Mouse (Mus musculus): ENCODE data around the gene Hsp90b1. TPM values are rescaled to one million over a fixed set of nuclear protein-coding genes. Genes with fewer than 3 reads are reported as not detected.
A peak's percentile ranks its signal among the peaks of the same experiment; 100 is the strongest.

The Hsp90b1 gene
- total RNA-seq (2015; ENCODE audit: low replicate concordance) (136 and 158 TPM in 2 replicates), total RNA-seq (2017; ENCODE audit: low replicate concordance) (198 and 211 TPM in 2 replicates)

DNA sequence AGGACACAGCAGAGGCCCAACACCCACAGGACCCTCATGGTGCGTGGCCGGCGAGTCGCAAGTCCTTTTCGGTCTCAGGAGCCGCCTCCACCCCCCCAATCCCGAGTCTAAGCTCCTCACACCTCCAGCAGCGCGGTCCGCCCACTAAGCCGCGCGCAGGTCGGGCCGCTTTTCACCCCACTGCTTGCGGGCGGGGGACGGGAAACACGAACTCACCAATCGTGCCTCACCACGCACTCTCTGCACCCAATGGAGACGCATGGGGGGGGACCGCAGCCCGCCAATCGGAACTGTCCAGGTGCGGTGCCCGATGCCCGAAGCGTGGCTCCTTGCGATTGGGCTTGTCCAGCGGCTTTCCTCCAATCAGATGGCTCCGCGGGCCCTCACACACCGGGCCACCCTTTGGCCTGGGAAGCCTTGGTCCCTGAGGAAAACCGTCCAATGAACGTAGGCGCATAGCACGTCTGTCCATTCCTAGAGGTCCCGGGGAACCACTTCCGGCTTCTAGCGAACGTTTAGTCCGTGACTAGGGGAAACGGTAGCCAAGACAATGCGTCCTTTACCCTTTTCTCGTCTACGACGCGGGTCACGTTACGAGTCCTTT, at the start of gene Hsp90b1, which contains the start of gene Ttc41:
Gene Hsp90b1, minus strand, starts transcription at position 192 of the 604 bp plus-strand sequence.
Gene Ttc41, plus strand, starts transcription at position 494 of the 604 bp plus-strand sequence.
- ATAC-seq (replicated peaks; ENCODE audit: low FRiP score, poor library complexity, severe bottlenecking) = peak; percentile 93

GRCm38 (mm10) chr10:86744306-86744705, 39.0 kb upstream of the Hsp90b1 start:
- ATAC-seq (replicated peaks; ENCODE audit: low FRiP score, poor library complexity, severe bottlenecking) = no peak

DNA sequence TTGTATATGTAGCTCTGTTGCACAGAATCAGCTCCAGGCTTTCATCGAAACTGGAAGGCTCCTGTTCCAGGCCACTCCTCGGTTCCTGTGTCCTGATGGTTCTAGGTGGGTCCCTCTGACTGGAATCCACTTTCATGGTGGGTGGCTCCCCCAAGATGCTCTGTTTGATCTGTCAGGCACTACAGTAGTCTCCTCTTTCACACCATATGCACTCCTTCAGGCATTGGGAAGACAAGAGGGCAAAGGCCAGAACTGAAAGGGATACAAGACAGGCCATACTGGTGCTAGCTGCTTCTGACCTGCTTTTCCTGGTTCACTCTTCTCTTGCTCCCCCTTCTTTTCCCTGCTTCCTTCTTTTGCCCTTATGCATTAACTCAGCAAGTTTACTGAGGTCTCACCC, 37.6 kb upstream of the Hsp90b1 start:
- no peak for ATAC-seq (replicated peaks; ENCODE audit: low FRiP score, poor library complexity, severe bottlenecking)

DNA sequence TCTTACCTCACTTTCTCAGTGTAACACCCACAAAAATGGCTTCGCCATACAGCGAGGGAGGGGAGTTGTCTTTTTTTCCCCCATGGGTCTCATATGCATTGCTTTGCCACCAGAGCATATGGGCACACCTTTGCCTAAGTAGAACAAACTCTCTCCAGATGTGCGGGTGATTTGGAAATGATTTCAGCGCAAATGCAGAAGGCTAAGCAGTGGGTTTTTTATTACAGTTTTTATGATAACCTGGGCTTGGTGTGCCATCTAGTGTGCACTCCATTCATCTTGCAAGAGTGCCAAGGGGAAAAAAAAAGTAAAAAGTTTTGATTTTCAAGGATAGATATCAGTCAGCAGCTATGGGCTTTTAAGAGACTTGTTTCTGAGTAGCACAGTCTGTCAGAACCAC, 29.7 kb upstream of the Hsp90b1 start:
- ATAC-seq (replicated peaks; ENCODE audit: low FRiP score, poor library complexity, severe bottlenecking) = no peak

DNA sequence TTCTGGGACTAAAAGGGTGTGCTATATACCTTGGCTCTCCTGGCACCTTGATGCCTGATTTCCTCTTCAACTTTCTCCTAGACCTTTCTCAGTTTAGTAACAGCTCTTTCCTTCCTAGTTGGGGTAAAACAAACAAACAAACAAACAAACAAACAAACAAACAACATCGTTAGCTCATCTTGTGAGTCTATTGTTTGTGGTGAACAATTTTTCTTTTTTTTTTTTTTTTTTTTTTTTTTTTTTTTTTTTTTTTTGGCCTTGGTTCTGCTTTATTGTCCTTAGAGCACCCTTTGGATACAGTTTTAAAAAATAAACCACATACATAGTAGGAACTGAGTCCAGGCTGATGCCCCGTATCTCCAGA, 26.2 kb upstream of the Hsp90b1 start:
- ATAC-seq (replicated peaks; ENCODE audit: low FRiP score, poor library complexity, severe bottlenecking) = no peak

GRCm38 (mm10) chr10:86730823-86731499, 25.7 kb upstream of the Hsp90b1 start:
- ATAC-seq (replicated peaks; ENCODE audit: low FRiP score, poor library complexity, severe bottlenecking) = peak; percentile 74

GRCm38 (mm10) chr10:86728176-86728575, 22.9 kb upstream of the Hsp90b1 start:
- ATAC-seq (replicated peaks; ENCODE audit: low FRiP score, poor library complexity, severe bottlenecking) = no peak

GRCm38 (mm10) chr10:86727548-86727980, 22.3 kb upstream of the Hsp90b1 start:
- no peak for ATAC-seq (replicated peaks; ENCODE audit: low FRiP score, poor library complexity, severe bottlenecking)

DNA sequence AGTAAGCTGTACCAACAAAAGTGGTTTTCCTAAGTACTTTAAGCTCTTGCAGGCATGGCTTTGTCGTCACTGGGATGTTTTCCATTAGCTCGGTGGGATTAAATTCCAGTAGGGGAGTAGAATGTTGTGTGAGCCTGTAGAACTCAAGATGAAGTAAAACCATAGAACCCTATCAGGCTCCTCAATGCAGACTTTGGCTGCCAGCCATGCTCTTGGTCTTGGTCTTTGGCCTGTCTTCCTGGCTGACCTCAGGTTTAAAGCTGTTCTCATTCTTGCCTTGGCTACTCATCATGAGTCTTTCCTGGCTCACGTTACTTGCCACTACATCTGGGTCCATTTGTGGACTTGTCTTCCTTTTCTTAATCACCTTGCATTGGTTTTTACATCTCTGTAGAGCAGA, 6.8 kb upstream of the Hsp90b1 start:
- no peak for ATAC-seq (replicated peaks; ENCODE audit: low FRiP score, poor library complexity, severe bottlenecking)

DNA sequence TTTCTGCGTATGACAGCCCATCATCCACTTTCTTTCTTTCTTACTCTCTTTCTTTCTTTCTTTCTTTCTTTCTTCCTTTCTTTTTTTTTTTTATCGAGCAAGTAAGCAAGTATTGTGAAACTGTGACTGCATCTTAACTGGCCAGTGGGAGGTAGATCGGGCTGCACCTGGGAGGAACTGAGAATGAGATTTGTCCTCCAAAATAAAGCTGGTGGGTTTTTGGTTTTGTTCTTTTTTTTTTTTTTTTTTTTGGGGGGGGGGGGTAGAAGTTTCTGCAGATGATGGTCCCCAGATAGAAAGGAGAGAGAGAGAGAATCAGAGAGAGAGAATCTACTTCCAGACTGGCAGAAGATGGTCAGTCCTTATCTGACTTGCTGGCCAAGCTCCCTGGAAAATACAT, 1.8 kb upstream of the Hsp90b1 start:
- no peak for ATAC-seq (replicated peaks; ENCODE audit: low FRiP score, poor library complexity, severe bottlenecking)

GRCm38 (mm10) chr10:86705922-86706752, 828 bp upstream of the Hsp90b1 start:
- peak; percentile 82 for ATAC-seq (replicated peaks; ENCODE audit: low FRiP score, poor library complexity, severe bottlenecking)

DNA sequence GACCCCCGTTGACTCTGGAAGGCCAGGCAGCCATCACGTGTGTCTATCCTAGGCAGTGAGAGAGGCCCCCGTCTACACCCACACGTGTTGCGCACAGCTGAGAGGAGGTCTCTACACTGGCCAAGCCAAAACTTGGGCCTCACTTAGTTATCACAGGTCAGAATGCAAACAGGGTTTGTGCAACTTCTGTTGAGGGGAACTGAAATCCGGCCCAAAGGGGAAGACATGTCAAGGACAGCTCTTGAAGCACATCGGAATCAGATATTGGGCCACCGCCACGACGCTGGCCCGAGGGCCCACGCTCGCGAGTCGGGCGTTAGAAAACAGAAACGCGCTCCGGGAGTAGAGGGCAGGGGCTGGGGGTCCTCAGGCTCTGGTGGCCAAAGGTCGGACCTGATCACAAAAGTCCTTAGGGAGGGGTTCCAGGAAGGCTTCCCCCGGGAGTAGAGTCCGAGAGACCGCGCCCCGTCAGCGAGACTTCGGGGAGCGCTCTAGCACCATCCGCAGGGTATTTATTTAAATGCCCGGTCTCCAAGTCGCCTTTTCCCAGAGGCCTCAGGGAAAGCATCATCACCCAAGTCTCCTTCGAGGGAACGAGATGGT, 619 bp downstream of the Hsp90b1 start:
- ATAC-seq (replicated peaks; ENCODE audit: low FRiP score, poor library complexity, severe bottlenecking) = peak; percentile 13; the same call in 1 of the 2 replicates

- ATAC-seq (replicated peaks; ENCODE audit: low FRiP score, poor library complexity, severe bottlenecking) = no peak
Observed at GRCm38 (mm10) chr10:86704141-86704540, 1.2 kb downstream of the Hsp90b1 start.

- no peak for ATAC-seq (replicated peaks; ENCODE audit: low FRiP score, poor library complexity, severe bottlenecking)
Observed at GRCm38 (mm10) chr10:86703375-86703774, 1.9 kb downstream of the Hsp90b1 start.

GRCm38 (mm10) chr10:86702312-86702920, 2.9 kb downstream of the Hsp90b1 start:
- no peak for ATAC-seq (replicated peaks; ENCODE audit: low FRiP score, poor library complexity, severe bottlenecking)

DNA sequence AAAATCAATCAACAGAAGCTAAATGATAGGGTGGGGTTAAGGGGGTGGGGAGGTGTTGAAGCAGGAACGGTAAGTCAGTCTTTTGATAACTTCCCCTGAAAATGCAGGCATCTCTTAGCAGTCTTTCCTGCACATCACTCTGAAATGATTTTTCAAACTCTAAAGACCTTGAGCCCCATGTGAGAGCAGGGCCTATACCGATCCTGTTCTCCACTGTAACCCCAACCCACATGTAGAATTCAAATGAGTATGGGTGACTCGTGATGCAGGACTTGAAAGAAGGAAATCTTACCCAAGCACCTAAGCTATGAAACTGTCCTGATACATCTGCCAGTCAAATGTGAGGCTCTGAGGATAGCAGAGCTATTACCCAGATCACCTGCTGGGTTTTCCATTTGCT, 4.3 kb downstream of the Hsp90b1 start:
- no peak for ATAC-seq (replicated peaks; ENCODE audit: low FRiP score, poor library complexity, severe bottlenecking)

DNA sequence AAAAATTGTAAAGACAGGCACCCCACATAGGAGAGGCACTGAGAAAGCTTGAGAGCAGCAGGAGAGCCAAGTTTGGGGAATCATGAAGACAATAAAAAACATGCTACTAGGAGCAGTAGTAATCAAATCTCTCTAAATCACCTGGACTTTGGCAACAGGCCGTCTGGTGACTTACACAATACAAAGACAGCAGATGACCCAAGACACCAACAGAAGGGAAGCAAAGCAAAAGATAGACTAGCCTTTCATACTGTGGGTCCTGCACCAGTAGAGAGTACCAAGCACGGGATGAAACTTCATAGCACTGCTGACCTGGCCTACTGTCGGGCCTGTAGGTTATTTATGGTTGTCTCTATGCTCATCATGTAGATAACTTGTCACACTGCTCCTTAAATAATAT, 5.1 kb downstream of the Hsp90b1 start:
- ATAC-seq (replicated peaks; ENCODE audit: low FRiP score, poor library complexity, severe bottlenecking) = no peak

DNA sequence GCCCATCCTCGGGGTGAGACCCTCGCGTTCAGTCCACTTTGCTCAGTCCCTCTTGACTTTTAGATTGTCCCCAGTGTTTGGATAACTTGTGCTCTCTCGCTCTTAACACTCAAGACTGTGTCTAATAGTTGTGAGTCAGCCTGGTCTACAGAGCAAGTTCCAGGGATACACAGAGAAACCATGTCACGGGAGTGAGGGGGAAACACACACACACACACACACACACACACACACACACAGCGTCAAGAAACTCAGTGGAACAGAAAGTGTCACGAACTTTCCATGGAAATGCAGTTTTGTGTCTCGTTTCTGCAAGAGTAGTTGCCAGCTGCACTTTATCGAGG, 19.3 kb downstream of the Hsp90b1 start:
- ATAC-seq (replicated peaks; ENCODE audit: low FRiP score, poor library complexity, severe bottlenecking) = 0 out of 2 replicates have a peak, but pooled peaks have one; percentile 29

- ATAC-seq (replicated peaks; ENCODE audit: low FRiP score, poor library complexity, severe bottlenecking) = peak; percentile 89
Observed at GRCm38 (mm10) chr10:86685179-86686016, 19.9 kb downstream of the Hsp90b1 start.

All from erythroblast, adult 5-6 weeks (primary cell).